Mouse (Mus musculus) cerebellum, adult 8-10 months (tissue): Measurements from ENCODE around the gene Cldn5.

Experiments
- DNase-seq: peaks from one replicate; pipeline ENCODE4 v3.0.0; 2022

Cldn5 gene

DNA sequence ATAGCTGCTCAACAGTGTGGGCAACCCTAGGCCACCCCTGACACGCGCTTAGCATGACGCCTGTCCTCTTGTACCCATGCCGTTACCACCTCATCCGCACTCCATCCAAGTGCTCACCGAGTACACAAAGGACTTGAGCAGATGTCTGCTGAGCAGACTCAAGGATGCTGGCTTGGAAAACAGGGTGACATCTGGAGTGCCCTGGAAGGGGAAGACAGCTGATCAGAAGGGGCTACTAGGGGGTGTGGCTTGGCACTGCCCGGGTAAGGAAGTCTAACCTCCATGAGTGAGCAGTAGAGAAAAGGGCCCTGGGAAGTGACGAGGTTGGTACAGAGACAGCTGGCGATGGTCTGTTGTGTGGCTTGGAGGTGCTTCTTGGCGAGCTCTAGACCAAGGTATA lies 10.0 kb downstream of the Cldn5 start:
- no peak for DNase-seq

DNA sequence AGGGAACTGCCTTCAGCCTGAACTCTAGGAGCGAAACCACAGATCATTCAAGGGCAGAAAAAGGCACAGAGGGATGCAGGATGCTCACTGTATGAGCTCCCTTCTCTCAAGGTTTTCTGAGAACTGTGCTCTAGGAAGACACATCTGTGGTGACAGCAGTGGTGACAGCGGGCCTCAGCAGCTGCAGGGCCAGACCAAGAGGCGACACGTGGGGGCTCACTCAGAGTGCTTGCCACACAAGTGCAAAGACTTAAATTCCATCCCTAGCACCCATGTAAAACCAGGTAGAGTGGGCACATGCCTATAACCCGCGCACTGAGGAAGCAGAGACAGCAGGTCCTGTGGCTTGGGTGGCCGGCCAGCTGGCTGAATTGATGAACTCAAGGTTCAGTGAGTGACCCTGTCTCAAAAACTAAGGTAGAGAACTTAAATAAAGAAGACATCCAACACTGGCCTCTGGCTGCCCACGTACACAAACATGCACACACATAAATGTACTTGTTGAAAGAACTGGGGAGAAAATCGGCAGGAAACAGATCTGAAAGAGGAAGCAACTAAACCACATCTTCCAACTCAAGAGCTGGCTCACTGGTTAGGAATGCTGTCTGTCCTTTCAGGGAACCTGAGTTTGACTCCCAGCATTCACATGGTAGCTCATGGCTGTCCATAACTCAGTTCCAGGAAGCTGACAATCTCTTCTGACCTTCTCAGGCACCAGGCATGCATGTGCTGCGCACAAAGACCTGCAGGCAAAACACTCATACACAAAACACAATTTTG lies 12.2 kb downstream of the Cldn5 start:
- no peak for DNase-seq

DNA sequence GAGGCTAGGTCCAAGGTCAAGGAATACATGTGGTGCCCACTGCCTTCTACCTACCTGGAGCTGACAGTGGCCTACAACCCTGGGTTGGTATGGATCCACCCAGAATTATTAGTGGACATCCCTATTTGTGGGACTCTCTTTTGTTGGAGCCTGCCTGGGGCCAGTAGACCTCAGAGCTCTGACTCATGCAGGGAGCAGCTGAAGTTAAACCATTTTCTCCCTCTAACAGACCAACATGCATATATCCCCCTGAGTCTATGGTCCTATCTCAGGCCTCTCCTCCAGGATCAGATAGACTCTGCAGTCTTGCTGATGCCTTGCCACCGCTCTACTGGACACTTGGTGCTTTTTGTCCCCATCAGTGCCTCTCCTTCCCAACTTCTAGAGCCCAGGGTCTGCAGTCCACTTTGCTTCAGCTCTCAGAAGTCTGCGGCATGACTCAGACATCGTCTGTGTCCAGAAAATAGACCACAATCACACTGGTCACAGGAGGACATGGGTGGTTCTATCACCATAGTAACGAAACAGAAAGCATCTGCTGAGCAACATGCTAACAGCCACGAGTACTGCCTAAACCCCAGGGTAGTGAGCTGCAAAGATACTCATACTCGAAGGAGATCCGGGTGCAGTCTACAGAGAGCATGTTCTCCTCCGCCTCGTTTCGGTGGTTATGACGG lies 18.7 kb downstream of the Cldn5 start:
- DNase-seq: no peak

DNA sequence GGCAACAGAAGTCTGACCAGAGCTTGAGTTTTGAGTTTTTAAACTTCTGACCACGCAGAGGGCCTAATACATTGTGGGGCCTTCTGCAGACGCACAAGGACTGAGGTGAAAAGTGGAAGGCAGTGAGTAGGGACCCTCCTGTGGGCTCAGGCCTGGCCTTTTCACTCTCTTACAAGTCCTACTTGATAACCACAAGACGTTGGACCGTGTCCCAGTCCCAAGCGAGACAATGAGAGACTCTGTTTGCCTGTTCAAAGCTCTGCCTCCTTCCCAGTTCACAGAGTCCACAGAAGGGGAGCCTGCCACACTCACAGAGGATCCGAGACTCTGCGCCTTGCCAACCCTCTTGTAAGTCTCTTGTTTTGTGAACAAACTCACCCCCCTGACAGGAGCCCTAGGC lies 20.0 kb downstream of the Cldn5 start:
- no peak for DNase-seq

DNA sequence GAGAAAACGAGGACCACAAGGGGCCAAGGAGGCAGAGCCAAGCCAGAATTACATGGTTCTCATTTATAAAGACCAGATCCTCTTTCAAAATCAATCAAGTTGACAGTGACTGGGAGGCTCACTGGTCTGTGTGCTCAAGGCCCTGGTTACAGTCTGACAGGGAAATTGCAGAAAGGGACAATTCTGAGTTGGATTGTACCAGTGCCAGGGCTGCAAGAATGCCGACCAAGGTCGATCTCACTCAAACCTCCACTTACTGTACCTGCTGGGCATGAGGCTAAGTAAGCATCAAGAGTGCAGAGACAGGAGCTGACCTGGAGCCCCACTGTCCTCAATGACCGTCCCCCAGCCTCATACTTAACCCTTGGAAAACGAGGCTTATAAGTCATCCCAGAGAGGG lies 21.5 kb downstream of the Cldn5 start:
- DNase-seq: no peak

DNA sequence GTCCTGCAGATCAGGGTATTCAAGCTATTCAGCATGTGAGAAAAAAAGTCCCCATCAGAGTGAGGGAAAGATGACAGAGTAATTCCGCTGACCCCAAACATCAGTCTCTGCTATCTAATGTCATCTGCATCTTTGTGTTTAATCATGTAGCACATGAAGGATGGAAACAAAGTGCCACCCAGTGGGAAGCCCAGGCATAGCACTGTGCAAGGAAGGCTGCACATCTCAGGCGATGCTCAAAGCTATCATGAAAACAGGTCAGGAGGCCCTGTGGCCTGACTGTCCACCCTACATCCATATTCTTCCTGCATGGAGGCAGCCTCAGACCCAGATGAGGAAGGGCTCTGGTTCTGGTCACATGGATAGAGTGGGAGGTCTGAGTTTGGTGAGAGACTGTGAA lies 22.2 kb downstream of the Cldn5 start:
- no peak for DNase-seq

DNA sequence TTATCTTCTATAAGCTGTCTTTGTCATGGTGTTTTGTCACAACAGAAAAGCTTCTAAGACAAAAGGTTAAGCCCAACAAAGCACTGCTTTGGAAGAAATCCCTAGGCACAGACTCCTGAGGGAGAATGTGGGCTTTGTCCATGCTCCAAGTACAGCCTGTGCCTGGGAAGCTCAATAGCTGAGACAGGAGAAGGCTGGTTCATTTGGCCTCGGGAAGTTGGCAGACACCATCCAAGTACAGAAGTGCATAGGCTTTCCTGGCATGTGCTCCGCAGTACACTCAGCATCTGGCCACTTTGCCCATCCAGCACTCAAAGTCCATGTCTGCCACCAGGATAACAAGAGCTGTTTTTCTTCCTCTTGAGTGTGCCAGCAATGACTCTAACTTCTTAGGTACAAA lies 29.1 kb downstream of the Cldn5 start:
- DNase-seq: no peak

DNA sequence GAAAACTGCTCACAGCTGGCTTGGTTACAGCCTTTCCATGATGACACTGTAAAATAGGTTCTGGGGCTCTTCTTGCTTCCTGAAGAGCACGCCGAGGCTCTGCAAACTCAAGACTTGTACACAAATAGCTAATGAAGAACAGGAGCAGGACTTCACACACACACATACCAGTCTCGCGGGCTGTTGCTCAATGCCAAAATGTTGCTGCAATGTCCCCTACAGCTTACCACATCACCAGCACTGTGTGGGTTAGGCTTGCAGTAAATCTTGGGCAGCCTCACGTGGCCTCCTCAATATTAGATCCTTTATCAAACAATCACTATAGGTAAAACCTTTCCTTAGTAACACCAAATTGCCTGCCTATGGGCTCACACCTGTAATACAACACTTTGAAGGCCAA lies 32.4 kb downstream of the Cldn5 start:
- no peak for DNase-seq

DNA sequence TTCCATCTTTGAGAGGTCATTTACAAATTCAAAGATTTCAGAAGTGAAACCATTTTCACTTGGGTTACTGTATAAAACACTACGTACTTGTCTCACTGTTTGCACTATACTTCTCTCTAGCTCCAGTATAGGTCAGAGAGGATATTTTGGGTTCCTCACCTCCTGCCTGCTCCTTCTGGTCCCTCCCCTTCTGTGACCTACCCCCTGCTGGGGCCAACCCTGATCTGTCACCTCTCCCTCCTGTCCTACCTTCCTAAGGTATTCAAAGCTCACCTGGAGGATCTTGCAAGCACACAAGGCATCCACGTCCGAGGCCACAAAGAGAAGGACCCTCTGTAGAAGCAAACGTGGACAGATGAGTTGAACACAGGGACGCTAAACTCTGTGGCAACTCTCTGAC lies 34.4 kb downstream of the Cldn5 start:
- DNase-seq: no peak

DNA sequence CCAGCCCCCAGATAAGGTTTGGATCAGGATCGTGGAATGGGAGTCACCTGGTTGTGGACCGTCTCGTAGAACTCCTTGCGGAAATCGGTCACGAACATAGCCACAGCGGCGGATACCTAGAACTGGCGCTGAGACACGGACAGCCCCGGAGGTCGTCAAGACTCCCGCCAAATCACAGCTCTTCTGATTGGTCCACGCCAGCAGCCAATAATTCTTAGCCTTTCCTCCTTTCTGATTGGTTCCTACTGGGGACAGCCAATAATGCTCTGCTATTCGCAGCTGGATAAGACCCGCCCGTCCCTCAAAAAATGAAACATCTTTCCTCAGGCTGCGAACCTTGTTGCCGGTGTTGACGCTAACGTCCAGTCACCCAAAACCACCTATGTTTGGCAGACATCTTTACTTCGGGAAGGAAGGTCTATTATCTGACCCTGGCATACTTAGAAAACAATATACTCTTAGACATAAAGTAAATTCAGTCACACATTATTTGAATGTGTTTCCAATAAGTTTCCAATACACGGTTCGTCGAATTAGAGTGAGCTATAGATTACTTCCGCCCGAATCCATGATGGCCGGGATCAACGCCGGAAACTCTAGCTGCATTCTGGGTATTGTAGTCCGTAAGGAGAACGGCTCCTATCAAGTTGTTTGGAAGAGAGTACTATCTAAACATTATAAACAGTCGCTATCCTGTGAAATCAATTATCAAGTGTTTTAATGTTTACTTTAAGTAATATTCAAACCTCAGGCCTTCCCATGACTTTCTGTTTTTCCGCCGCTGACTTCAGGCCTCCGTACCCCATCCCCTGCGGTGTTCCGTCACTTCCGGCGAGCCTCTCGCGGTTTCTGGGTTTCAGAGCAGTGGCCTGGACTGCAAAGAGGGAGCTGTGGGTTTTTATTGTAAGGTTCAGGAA lies 35.1 kb downstream of the Cldn5 start, which contains the start of the genes Ufd1 and Cdc45:
TSS of gene Ufd1 (plus strand) at position 312 of the 917 bp plus-strand sequence.
TSS of gene Cdc45 (minus strand) at position 520 of the 917 bp plus-strand sequence.
- DNase-seq: peak; percentile 80

DNA sequence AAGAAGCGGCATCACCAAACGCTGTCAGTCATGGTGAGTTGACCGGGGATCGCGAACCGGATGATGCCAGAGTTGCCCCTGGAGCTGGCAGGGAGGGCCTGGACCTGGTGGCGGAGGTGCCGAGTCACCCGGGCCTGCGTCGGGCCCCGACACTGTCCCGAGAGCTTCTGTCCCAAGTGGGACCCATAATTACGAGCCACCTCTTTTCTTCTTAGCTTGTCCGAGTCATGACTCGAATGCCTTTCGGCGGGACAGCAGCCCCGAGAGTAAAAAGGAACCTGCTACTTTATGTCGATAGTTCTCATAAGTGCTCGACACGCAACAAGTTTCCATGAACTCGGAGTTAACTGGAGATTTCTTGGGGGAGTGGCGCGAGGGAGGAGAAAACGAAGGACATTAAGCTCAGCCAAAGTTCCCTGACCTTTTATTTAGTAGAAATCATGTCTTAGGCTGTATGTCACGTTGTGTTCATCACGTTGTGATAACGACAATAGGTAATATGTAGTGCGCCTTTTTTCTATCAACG lies 35.8 kb downstream of the Cldn5 start:
- no peak for DNase-seq

DNA sequence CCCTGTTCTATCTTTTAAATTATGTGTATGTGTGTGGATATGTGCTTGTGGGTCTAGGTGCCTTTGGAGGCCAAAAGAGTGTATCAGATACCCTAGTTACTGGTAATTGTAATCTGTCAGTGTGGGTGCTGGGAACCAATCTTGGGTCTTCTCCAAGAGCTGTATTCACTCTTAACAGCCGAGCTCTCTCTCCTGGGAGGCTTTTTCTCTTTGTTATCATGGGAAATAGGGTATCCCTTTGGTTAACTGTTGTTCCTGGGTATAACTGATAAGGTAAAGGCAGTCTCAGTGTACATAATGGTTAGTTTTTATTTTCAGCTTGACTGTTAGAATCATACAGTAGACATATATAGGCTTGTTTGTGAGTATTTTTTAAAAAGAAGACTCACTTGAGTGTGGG lies 45.7 kb downstream of the Cldn5 start:
- no peak for DNase-seq

DNA sequence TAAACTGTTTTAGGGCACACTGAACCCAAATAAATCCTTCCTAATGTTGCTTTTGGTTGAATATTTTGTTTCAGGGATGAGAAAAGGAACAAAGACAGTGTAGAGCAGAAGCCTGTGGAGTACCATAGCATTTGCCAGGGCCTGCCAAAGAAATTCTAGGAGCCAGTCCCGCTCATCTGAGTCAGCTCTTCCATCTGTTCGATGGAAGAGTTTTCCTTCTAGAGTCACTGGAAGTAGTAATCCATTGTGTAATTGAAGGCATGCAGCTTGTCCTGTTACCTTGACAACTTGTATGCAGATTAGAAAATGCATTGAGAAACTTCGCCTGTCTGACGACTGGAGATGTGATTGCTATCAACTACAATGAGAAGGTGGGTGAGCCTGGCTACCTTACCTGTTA lies 46.3 kb downstream of the Cldn5 start:
- DNase-seq: no peak
